Mouse (Mus musculus) adrenal gland, adult (tissue): ENCODE measurements around the gene Nthl1.

Experiments used
- DNase-seq, 2 experiments: peaks; one replicate each; pipeline ENCODE4 v3.0.0; 2022 to 2023; ENCODE audit warnings: low spot score in 1 of 2; ENCODE audit not compliant: inconsistent age in 2 of 2

Nthl1 gene

GRCm38 (mm10) chr17:24687146-24687595 is 54.7 kb downstream of the Nthl1 start:
- peak; percentile 70 to 84 for DNase-seq

DNA sequence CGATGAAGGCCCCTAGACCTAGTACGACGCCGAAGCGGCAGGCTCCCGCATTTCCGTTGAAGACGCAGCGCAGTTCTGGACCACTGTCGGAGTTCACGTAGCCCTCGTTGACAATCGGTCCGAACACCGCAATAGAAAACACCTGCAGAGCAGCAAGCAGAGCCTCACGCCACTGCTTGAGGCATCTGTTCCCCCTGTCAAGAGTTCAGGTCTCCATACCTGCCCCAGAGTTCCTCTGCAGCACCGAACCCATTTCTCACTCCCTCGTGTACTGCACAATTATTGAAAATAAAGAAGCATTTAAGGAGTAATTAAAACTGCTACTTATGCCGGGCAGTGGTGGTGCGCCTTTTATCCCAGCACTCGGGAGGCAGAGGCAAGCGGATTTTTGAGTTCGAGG is 55.1 kb downstream of the Nthl1 start:
- no peak for DNase-seq
